Mouse (Mus musculus): ENCODE results near the gene Arf4. TPM values are rescaled to one million over a fixed set of nuclear protein-coding genes. Genes with fewer than 3 reads are reported as not detected.

Arf4 gene
- total RNA-seq (2023): 100 to 1,000 TPM; 234 TPM

GRCm38 (mm10) chr14:26637851-26638707, at the start of gene Arf4:
TSS of gene Arf4 (plus strand) at chr14:26638074.

GRCm38 (mm10) chr14:26669292-26670073, 31.6 kb downstream of the Arf4 start, which contains the start of gene Pde12:
TSS of gene Pde12 (minus strand) at chr14:26669883.

GRCm38 (mm10) chr14:26692974-26693373, 55.1 kb downstream of the Arf4 start, which contains the start of gene Dnah12:
TSS of gene Dnah12 (plus strand) at chr14:26693274.

Other genes starting within 250 kb of the Arf4 start
- 10 to 100 TPM; 66.4 to 69.9 TPM for gene Slmap, start 103.1 kb upstream of the Arf4 start, total RNA-seq (2023)
- gene Dennd6a, start 64.2 kb upstream of the Arf4 start, total RNA-seq (2023): 10 to 100 TPM; 28.8 to 31.3 TPM
- 10 to 100 TPM; 13.5 to 13.7 TPM for gene Pde12, start 31.8 kb downstream of the Arf4 start, total RNA-seq (2023)
- gene Dnah12, start 55.2 kb downstream of the Arf4 start, total RNA-seq (2023): under 1 TPM; 0.09 to 0.15 TPM